Mouse (Mus musculus): ENCODE data around the gene Dennd4c.
A peak's percentile ranks its signal among the peaks of the same experiment; 100 is the strongest.

Dennd4c gene

DNA sequence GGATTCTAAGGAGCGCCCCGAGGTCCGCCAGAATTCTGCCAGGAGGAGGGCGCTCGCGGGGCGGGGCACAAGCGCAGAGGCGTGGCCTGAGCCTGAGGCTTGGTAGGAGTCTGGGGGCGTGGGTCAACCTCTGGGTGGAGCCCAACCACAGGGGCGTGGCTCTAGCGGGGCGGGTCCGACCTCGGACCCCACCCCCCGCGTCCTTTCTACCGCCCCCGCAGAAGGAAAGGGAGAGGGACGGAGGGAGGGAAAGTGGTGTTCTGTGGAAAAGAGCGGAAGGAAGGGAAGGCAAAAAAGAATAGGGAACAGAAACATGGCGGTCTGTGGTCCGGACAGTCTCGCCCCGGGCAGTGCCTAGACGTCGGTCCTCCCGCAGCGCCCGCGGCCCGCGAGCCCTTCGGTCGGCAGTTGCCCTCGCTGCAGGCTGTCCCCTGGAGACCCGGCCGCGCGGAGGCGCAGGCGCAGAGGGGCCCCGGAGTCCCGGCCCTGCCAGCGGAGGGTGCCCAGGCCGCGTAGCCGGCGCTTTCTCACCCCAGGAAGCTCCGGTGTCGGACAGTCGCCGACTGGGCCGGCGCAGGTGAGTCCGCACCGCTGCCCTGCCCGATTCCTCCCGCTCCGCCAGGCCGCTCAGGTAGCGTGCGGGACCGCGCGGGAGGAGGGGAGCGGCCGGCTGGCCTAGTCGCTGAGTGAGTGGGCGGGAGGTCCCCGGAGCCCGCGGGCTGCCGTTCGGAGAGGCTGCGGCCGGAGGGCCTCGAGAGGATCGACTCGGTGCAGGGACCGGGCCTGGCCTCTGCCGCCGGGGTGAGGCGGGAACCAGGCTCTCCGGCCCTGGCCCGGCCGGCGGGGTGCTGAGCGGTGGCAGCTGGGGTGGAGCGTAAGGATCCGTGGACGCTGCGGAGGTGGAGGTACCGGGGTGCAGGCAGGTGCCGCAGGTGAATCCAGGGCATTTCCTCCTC lies at the start of gene Dennd4c:
Dennd4c (plus strand) TSS at position 220 of the 956 bp plus-strand sequence.
- DNase-seq: peak; percentile 97

- DNase-seq: no peak
Observed at GRCm38 (mm10) chr4:86699161-86699865, 49.0 kb upstream of the Dennd4c start.

GRCm38 (mm10) chr4:86708801-86709200 lies 39.6 kb upstream of the Dennd4c start:
- DNase-seq: no peak

DNA sequence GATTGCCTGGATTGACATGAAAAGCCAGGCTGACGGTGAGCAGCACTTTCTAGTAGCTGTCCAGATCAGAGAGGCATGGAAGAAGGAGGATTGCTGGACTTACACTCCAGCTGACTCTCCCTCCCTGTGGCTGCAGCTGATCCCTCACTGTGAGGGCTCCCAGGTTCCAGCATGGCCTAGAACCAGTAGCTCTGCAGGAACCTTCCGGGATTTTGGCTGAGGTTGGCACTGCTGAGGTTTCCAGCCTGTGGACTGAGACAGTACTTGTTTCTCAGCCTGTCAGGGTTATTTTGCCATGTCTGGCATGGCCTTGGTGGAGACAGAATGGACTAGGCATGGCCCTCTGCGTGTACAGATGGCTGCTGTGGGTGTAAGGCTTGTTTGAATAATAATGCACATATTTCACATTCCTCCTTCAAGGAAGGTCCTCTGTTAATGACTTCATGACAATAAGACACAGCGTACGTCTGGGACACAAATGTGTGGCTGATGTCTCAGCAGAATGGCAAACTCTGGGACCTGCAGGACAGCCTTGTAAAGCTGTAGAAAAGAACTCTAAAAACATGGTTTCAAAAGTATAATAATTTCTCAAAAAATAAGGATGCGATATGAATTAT lies 38.2 kb upstream of the Dennd4c start:
- DNase-seq: no peak

- DNase-seq: no peak
Observed at GRCm38 (mm10) chr4:86710666-86711215, 37.6 kb upstream of the Dennd4c start.

GRCm38 (mm10) chr4:86712751-86713195 lies 35.6 kb upstream of the Dennd4c start:
- no peak for DNase-seq

- DNase-seq: no peak
Observed at GRCm38 (mm10) chr4:86713518-86713917, 34.8 kb upstream of the Dennd4c start.

GRCm38 (mm10) chr4:86715341-86715740 lies 33.0 kb upstream of the Dennd4c start:
- no peak for DNase-seq

DNA sequence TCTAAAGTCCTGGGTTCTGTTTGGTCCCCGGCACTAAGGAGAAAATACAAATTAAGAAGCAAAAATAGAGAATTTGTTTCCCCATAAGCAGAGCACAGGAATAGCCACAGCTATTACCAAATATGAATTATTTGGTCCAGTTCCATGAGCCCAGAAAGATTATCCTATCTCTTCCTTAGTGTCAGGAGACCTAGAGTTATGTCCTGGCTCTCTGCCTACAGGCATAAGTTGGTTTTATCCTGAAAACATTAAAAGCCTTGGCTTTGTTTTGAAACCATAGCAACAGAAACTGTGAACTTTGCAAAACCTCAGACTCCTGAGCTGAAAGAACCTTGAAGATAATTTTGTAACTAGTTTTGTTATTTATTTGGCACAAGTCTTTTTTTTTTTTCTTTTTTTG lies 31.2 kb upstream of the Dennd4c start:
- no peak for DNase-seq

DNA sequence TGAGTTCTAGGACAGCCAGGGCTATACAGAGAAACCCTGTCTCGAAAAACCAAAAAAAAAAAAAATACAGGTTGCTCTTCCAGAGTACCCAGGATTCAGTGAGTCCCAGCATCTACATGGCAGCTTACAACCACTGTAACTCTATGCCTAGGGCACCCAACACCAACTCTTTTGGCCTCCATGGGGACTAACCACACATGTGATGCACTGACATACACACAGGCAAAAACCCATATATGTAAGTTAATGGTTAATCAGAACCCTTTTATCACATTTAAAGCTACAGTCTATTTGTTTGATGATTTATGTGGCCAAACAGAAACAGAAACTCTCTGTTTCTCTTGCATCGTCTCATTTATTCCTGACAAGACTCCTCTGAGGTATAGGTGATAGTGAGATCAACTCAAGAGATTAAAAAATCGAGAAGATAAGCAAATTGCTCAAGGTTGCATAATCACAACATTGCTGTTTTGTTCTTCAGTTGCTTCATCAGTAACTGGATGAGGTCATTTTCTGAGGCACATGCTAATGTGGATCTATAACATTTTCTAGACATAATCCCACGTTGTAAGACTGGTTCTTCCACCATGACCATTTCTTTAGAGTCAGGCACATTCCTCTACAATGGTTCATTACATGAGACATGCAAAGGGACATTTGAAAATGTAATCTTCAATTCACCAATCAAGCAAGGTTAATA lies 29.3 kb upstream of the Dennd4c start:
- no peak for DNase-seq

DNA sequence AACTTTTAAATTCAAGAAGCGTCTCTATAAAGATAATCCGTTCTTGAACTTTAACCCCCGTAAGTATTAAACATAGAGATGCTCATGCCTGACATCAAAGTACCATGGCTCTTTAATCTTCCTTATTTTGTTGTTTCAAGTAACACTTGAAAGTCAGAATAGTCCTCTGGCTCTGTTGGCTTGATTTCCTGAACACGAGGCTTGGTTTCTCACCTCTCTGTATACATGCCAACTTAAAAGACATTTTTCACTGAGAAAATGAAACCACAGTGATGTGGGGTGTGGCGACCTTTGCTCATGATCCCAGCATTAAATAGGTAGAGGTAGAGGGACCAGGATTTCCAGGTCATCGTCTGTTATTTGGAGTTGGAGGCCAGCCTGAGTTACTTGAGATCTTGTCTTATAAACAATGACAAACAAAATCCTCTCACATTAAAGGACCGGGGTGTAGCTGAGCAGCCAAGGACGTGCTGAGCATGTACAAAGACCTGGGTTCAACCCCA lies 26.4 kb upstream of the Dennd4c start:
- DNase-seq: no peak

DNA sequence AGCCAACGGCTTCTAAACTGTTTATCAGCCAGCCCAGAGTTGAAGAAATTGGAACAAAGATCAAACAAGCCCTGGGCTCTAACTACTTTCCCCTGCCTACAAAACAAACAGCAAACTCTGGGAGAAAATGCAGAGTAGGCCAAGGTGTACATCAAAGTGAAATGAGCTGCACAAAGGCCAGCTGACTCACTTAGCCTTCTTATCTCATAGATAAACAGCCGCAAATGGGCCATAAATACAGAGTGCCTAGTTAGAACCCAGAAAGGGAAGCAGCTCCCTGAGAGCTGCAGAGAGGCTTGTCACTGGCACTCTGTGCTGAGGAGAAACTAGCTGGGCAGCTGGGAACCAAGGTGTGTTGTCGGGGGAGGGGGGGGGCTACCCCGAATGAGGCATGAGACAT lies 23.2 kb upstream of the Dennd4c start:
- no peak for DNase-seq

DNA sequence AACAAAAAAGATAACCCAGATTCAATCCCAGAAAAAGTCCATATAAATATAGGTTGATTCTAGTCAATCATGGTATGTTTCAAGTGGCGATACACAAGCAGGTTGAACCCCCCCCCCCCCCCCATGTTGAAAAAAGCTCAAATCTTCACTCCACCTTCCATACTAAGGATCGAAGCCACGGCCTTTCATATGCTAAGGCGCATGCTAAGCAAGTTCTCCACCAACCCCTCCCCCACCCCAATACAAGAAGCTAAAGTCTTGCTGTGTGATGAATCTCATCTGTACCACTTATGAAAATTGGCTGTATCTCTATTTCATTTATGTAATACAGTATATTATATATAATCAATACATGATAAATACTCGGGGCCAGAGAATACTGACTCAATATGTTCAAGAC lies 22.2 kb upstream of the Dennd4c start:
- DNase-seq: no peak

DNA sequence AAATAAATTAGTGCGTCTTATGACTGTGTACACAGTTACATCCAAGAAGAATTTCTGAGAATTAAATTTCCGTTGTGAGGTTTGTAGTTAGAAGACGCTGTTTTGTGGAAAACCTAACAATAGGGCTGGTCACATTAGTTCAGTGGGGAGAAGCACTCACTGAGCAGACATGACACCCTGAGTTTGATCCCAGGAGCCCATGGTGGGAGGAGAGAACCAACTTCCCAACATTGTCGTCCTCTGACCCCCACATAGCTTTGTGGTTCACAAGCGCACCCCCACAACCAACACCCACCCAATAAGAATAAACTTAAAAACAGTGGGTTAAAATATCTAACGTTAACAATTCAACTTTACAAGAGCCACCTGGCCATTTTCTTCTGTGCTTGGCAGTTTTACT lies 18.5 kb upstream of the Dennd4c start:
- no peak for DNase-seq

- no peak for DNase-seq
Observed at GRCm38 (mm10) chr4:86734088-86734841, 14.1 kb upstream of the Dennd4c start.

GRCm38 (mm10) chr4:86739308-86739993 lies 8.9 kb upstream of the Dennd4c start:
- DNase-seq: no peak

GRCm38 (mm10) chr4:86749361-86749841 lies 1.0 kb downstream of the Dennd4c start:
- no peak for DNase-seq

- DNase-seq: no peak
Observed at GRCm38 (mm10) chr4:86750346-86750945, 2.1 kb downstream of the Dennd4c start.

- DNase-seq: no peak
Observed at GRCm38 (mm10) chr4:86764307-86764706, 16.0 kb downstream of the Dennd4c start.

DNA sequence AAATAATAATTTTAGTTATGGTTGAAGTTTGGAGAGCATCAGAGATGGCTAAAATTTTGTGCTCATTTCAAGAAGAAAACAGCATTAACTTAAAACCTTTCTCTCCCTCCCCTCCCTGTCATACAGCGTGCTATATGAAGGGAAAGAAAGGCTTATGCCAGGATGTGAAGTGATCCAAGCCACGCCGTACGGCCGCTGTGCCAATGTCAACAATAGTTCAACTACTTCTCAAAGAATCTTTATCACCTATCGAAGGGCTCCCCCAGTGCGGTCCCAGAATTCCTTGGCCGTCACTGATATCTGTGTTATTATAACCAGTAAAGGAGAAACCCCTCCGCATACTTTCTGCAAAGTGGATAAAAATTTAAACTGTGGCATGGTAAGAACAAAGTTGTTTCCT lies 29.2 kb downstream of the Dennd4c start:
- DNase-seq: no peak

Measured in kidney, adult 18-20 months (tissue).